Mouse (Mus musculus) stomach, embryonic 15.5 days (tissue): ENCODE results near the gene Pim1. TPM values are rescaled to one million over a fixed set of nuclear protein-coding genes. Genes with fewer than 3 reads are reported as not detected.

Experiments used
- ATAC-seq: fragments of 200-750 bp; cut with Nextera tagmentation; 2 replicates; pipeline ENCODE4 v1.8.0; 2017; ENCODE audit warnings: low read depth, moderate number of reproducible peaks, moderate TSS enrichment; ENCODE audit not compliant: insufficient read depth, low FRiP score
- H3K27ac ChIP-seq: fragments of 300-500 bp; sonication (generic); 2 replicates; pipeline ENCODE4 v1.5.1; 2015; ENCODE audit warnings: mild to moderate bottlenecking, inconsistent platforms
- H3K27me3 ChIP-seq: fragments of 300-500 bp; sonication (generic); replicated peaks from 2 replicates; pipeline ENCODE4 v1.6.1; 2015; ENCODE audit warnings: inconsistent platforms
- H3K36me3 ChIP-seq: fragments of 300-500 bp; sonication (generic); 2 replicates; pipeline ENCODE4 v1.6.1; 2015; ENCODE audit warnings: inconsistent platforms
- H3K4me1 ChIP-seq: fragments of 300-500 bp; sonication (generic); 2 replicates; pipeline ENCODE4 v1.6.1; 2015; ENCODE audit warnings: inconsistent platforms
- H3K4me2 ChIP-seq: fragments of 300-500 bp; sonication (generic); 2 replicates; pipeline ENCODE4 v1.6.1; 2015; ENCODE audit warnings: mild to moderate bottlenecking, inconsistent platforms
- H3K4me3 ChIP-seq: fragments of 300-500 bp; sonication (generic); replicated peaks from 2 replicates; pipeline ENCODE4 v1.5.1; 2015; ENCODE audit warnings: inconsistent platforms
- H3K9ac ChIP-seq: fragments of 300-500 bp; sonication (generic); 2 replicates; pipeline ENCODE4 v1.6.1; 2015; ENCODE audit warnings: inconsistent platforms
- H3K9me3 ChIP-seq: fragments of 300-500 bp; sonication (generic); 2 replicates; pipeline ENCODE4 v1.6.1; 2016; ENCODE audit warnings: inconsistent platforms
- WGBS: fragments of 180-500 bp; shearing (Covaris S2); methylation state at CpG from one replicate; pipeline ENCODE4 v1.1.7; 2015; 5-methylcytosine and 5-hydroxymethylcytosine counted together
- polyA plus RNA-seq: library from polyadenylated mRNA; unstranded; fragments of >200 nt; fragmentation: Nextera tagmentation; extraction: Ambion mirVana; gene quantifications from 2 replicates; pipeline ENCODE4 v1.2.1, GENCODE M21; 2015

Pim1 gene
- polyA plus RNA-seq, 1 experiment from 2014 or later = 20.9 TPM

DNA sequence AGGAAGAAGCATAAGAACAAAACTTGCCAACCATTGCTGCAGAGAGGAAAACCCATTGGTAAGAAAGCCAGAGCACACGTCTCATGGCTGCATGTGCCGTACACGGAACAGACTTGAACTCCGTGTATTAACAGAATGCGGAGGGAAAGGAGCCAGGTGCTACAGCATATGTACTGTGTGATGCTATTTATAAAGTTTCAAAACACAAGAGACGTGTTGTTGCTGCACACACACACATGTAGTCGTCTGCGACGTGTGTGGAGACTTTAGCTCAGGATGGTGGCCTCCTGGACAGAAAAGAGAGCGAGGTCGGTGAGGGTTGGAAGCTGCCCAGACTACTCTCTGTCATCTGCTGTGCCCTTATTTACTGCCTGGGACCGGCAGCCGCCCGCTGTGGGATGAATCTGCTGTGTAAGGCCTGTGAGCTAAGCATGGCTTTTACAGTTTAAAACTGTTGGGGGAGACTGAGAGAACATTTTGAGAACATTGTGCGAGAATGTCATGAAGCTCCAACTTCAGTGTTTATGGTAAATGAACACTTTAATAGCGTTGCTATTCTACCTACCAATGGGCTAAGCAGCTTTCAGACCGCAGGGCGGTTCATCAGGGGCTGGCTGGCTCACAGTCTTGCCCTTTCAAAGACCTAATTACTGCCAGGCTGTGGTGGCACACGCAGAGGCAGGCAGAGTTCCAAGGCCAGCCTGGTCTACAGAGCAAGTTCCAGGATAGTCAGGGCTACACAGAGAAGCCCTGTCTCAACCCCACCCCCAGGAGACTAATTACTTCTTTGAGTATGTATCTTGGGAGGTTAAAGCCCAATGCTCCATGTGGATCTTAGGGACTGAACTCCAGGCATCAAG is 52.5 kb downstream of the Pim1 start:
- no peak overlapping the region for H3K9ac ChIP-seq

DNA sequence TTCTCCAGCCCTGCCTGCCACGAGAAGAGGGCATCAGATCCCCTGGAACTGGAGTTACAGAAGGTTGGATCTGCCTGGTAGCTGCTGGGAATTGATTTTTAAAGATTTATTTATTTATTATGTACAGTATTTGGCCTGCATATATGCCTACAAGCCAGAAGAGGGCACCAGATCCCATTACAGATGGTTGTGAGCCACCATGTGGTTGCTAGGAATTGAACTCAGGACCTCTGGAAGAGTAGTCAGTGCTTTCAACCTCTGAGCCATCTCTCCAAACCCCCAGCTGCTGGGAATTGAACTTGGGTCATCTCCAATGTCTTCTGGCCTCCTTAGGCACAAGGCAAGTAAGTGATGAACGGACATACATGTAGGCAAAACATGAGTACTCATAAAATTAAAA is 53.5 kb downstream of the Pim1 start:
- H3K4me3 ChIP-seq = no peak overlapping the region
- 75% methylated on average over 2 of the region's 2 CpGs for WGBS
- H3K9ac ChIP-seq = no peak overlapping the region
- no peaks in the 10 kb centered on the region for H3K9me3 ChIP-seq
- H3K27ac ChIP-seq = no peak overlapping the region
- H3K27me3 ChIP-seq = no peaks in the 10 kb centered on the region
- peaks cover under 1% of the 10 kb centered on the region; the same call in 1 of the 2 replicates for H3K4me1 ChIP-seq
- H3K36me3 ChIP-seq = no peaks in the 10 kb centered on the region
- no peak overlapping the region for H3K4me2 ChIP-seq
- no peak for ATAC-seq

More for the DNA sequence above, 52.5 kb downstream of the Pim1 start:
- H3K27ac ChIP-seq = no peak overlapping the region
- ATAC-seq = no peak
- no peaks in the 10 kb centered on the region for H3K9me3 ChIP-seq
- no peaks in the 10 kb centered on the region; the same call in 1 of the 2 replicates for H3K4me1 ChIP-seq
- no peaks in the 10 kb centered on the region for H3K36me3 ChIP-seq
- WGBS = 80% methylated on average over 19 of the region's 19 CpGs
- H3K4me2 ChIP-seq = no peak overlapping the region
- H3K4me3 ChIP-seq = no peak overlapping the region
- no peaks in the 10 kb centered on the region for H3K27me3 ChIP-seq

DNA sequence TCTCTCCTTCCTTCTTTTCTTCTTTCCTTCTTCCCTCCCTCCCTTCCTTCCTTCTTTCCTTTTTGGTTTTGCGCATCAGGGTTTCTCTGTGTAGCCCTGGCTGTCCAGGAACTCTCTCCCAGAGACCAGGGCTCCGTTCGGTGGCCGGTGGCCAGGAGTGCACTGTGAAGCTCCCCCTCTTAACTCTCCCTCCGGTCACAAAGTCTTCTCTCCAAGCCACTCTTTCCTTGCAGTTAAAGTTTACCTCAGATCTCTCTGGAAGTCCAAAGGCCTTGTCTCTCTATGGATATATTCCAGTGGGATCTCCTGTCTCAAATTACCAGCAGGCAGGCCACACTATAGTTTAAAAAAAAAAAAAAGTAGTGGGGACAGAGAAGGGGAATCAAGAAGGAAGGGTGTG is 54.7 kb downstream of the Pim1 start:
- Histone ChIP-seq H3K4me1 (peaks cover 5% of the 10 kb centered on the region), H3K27ac (no peak overlapping the region), H3K9me3 (no peaks in the 10 kb centered on the region), H3K4me3 (no peak overlapping the region), H3K4me2 (no peak overlapping the region), H3K9ac (no peak overlapping the region), H3K36me3 (no peaks in the 10 kb centered on the region), H3K27me3 (no peaks in the 10 kb centered on the region)
- ATAC-seq = no peak
- WGBS = 90% methylated on average over 5 of the region's 5 CpGs

Other genes starting within 250 kb of the Pim1 start
- gene Ppil1, start 226.6 kb upstream of the Pim1 start, polyA plus RNA-seq = 148 and 150 TPM in 2 replicates
- gene BC004004, start 222.0 kb upstream of the Pim1 start, polyA plus RNA-seq = 81.6 and 87.1 TPM in 2 replicates
- gene Pi16, start 173.1 kb upstream of the Pim1 start, polyA plus RNA-seq = 1.6 and 1.9 TPM in 2 replicates
- 250 and 272 TPM in 2 replicates for gene Mtch1, start 142.8 kb upstream of the Pim1 start, polyA plus RNA-seq
- gene Fgd2, start 129.8 kb upstream of the Pim1 start, polyA plus RNA-seq = 11.3 and 12.5 TPM in 2 replicates
- not detected in 2 replicates for gene Gm17657, start 58.9 kb downstream of the Pim1 start, polyA plus RNA-seq
- gene Tbc1d22b, start 59.0 kb downstream of the Pim1 start, polyA plus RNA-seq = 12.2 and 14.8 TPM in 2 replicates
- 0.93 and 1.3 TPM in 2 replicates for gene Tmem217, start 61.6 kb downstream of the Pim1 start, polyA plus RNA-seq
- gene Rnf8, start 124.0 kb downstream of the Pim1 start, polyA plus RNA-seq = 66.3 and 70.8 TPM in 2 replicates
- 2.6 and 3.0 TPM in 2 replicates for gene Gm28043, start 124.1 kb downstream of the Pim1 start, polyA plus RNA-seq
- 95.8 and 97.9 TPM in 2 replicates for gene Cmtr1, start 169.8 kb downstream of the Pim1 start, polyA plus RNA-seq
- gene Ccdc167, start 226.3 kb downstream of the Pim1 start, polyA plus RNA-seq = 13.0 and 14.1 TPM in 2 replicates